Comparison of ENCODE assay signal across 15 mouse cellular contexts in genomic region chr12:14287657-14288056, GRCm38 (mm10).
"Had no signal": no experiment of that assay in that cellular context is flagged by ENCODE, and none has a peak within 500 bp of the region (broad histone marks: within the 10 kb centered on the region; RNA-seq: fewer than 3 reads in every experiment).

No protein-coding gene starts in this region.

- DNase-seq: cerebellum, adult 9-10 months; cerebellum, adult 9-11 months; cerebellum, postnatal 10 days; cerebellum, postnatal 14 days; cerebellum, postnatal 25 days; embryo, embryonic 11 days; forebrain, postnatal 0 days; gastrocnemius, adult 2 months; gastrocnemius, postnatal 10 days; gastrocnemius, postnatal 14 days; gastrocnemius, postnatal 25 days; gastrocnemius, postnatal 36 days; heart, adult 11 months; heart, adult 18-20 months; heart, adult 2 months had no signal
